Mouse (Mus musculus): ENCODE measurements around the gene Napsa. TPM values are rescaled to one million over a fixed set of nuclear protein-coding genes. Genes with fewer than 3 reads are reported as not detected.

The Napsa gene
- total RNA-seq, 2 experiments from 2014 or later = 0.47 to 0.91 TPM

DNA sequence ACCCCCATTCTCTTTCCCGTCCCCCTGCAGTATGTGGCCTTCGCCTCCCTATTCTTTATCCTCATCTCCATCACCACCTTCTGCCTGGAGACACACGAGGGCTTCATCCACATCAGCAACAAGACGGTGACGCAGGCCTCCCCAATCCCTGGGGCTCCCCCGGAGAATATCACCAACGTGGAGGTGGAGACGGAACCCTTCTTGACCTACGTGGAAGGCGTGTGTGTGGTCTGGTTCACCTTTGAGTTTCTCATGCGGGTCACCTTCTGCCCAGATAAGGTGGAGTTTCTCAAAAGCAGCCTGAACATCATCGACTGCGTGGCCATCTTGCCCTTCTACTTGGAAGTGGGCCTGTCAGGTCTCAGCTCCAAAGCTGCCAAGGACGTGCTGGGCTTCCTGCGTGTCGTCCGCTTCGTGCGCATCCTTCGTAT lies 23.0 kb downstream of the Napsa start:
- no peak for DNase-seq (ENCODE audit: low spot score)

DNA sequence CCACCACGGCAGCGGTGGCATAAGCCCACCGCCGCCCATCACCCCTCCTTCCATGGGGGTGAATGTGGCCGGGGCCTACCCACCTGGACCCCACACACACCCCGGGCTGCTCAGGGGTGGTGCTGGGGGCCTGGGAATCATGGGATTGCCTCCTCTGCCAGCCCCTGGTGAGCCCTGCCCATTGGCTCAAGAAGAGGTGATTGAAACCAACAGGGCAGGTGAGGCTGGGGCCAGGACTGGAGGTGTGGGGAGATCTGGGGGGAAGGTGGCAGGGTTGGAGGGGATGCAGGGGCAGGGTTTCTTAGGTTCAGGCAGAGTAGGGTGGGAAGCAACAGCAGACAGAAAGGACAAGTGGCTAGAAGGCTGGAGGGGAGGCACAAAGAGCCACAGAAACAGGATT lies 23.9 kb downstream of the Napsa start:
- DNase-seq (ENCODE audit: low spot score) = no peak

- no peak for DNase-seq (ENCODE audit: low spot score)
Measured at GRCm38 (mm10) chr7:44596996-44597538, 24.9 kb downstream of the Napsa start.

- no peak for DNase-seq (ENCODE audit: low spot score)
Measured at GRCm38 (mm10) chr7:44597666-44598065, 25.5 kb downstream of the Napsa start.

GRCm38 (mm10) chr7:44598336-44598735 lies 26.2 kb downstream of the Napsa start:
- DNase-seq (ENCODE audit: low spot score) = no peak

GRCm38 (mm10) chr7:44600691-44601262 lies 28.6 kb downstream of the Napsa start:
- DNase-seq (ENCODE audit: low spot score) = no peak

DNA sequence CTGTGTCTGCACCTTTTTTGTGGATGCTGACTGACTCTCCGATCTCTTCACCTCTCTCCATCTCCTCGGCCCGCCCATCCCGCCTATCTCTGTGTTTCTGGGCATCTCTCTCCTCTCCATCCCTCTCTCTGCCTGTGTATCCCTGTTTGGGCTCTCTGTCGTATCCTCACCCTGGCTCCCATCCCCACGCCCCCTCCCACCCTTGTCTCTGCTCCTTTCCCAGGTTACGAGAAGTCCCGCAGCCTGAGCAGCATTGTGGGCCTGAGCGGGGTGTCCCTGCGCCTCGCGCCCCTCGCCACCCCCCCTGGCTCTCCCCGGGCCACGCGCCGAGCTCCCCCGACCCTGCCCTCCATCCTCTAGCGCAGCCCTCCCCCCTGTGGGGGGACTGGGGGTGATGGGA lies 29.5 kb downstream of the Napsa start:
- DNase-seq (ENCODE audit: low spot score) = no peak

DNA sequence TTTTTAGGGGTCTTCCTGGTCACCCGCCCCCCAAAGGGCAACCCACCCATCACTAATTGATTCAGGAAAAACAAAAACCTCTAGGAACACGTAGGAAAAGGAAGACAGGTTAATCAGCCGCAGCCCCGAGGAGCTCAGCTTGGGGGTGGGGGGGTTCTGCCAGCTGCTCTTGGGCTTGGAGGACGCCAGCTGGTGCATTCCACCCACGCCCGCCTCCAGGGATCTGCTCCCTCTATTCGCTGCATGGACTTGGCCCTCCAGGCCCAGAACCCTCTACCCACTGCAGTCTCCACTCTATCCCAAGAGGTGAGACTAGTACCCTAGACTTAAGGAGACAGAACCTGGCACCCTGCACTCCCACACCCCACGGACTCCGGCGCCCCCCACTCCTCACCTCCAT lies 30.3 kb downstream of the Napsa start:
- no peak for DNase-seq (ENCODE audit: low spot score)

GRCm38 (mm10) chr7:44603186-44603855 lies 31.1 kb downstream of the Napsa start:
- no peak for DNase-seq (ENCODE audit: low spot score)

- no peak for DNase-seq (ENCODE audit: low spot score)
Measured at GRCm38 (mm10) chr7:44604139-44604606, 32.0 kb downstream of the Napsa start.

- DNase-seq (ENCODE audit: low spot score) = no peak
Measured at GRCm38 (mm10) chr7:44604619-44605018, 32.4 kb downstream of the Napsa start.

- DNase-seq (ENCODE audit: low spot score) = no peak
Measured at GRCm38 (mm10) chr7:44605436-44605835, 33.3 kb downstream of the Napsa start.

- DNase-seq (ENCODE audit: low spot score) = no peak
Measured at GRCm38 (mm10) chr7:44606171-44606901, 34.2 kb downstream of the Napsa start.

GRCm38 (mm10) chr7:44612192-44612591 lies 40.0 kb downstream of the Napsa start:
- no peak for DNase-seq (ENCODE audit: low spot score)

- DNase-seq (ENCODE audit: low spot score) = no peak
Measured at GRCm38 (mm10) chr7:44614041-44614688, 42.0 kb downstream of the Napsa start.

- no peak for DNase-seq (ENCODE audit: low spot score)
Measured at GRCm38 (mm10) chr7:44615309-44615708, 43.1 kb downstream of the Napsa start.

- no peak for DNase-seq (ENCODE audit: low spot score)
Measured at GRCm38 (mm10) chr7:44615987-44616386, 43.8 kb downstream of the Napsa start.

- DNase-seq (ENCODE audit: low spot score) = no peak
Measured at GRCm38 (mm10) chr7:44617059-44617458, 44.9 kb downstream of the Napsa start.

- DNase-seq (ENCODE audit: low spot score) = no peak
Measured at GRCm38 (mm10) chr7:44623714-44624542, 51.7 kb downstream of the Napsa start.

- DNase-seq (ENCODE audit: low spot score) = no peak
Measured at GRCm38 (mm10) chr7:44624543-44624826, 52.3 kb downstream of the Napsa start.

- DNase-seq (ENCODE audit: low spot score) = no peak
Measured at GRCm38 (mm10) chr7:44624828-44625227, 52.6 kb downstream of the Napsa start.
